Mouse (Mus musculus): ENCODE results near the gene Klrg2. TPM values are rescaled to one million over a fixed set of nuclear protein-coding genes. Genes with fewer than 3 reads are reported as not detected.
A peak's percentile ranks its signal among the peaks of the same experiment; 100 is the strongest.
"Not testable (repeated sequence)": the region's sequence is repeated elsewhere in the genome, so short reads cannot be mapped to it uniquely, and the experiment has no call there.

The Klrg2 gene
- polyA plus RNA-seq (2014; fragmentation: Nextera tagmentation; extraction: Ambion mirVana): 0.13 and 0.15 TPM in 2 replicates

DNA sequence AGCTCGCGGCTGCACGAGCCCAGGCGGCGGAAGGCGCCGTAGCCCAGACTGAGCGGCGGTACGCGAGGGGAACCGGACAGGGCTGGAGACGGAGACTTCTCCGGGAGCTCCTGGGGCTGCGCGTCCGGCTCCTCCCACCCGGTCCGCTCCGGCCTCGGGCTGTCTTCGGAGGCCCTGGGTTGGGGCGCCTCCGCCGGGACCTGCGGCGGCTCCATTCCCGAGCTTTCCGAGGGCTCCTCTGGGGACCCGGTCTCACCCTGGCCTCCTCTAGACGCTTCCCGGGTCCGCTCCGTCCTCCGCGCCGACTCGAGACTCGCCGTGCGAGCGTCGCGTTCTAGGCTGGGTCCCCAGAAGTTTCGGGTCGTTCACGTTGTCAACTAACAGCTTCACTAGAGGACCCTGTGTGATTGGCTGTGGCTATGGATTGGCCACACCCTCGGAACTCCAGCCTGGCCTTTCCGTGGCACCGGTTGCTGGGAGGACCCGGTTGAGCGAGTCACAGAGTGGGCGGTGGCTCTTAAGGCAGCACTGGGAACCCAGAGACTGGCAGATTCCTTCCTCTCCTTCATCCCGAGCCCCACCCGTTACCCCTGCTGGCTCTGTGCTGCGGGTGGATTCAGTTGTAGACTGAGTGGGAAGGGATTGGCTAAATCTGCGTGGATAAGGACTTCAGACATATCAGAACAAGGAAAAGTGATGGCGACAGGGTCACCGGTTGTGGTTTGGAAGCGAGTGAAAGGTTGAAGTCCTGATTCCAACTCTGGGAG is at the start of gene Klrg2:
TSS of gene Klrg2 (minus strand) at position 391 of the 767 bp plus-strand sequence.
- no peaks in the 10 kb centered on the region for H3K9me3 ChIP-seq (ENCODE audit: control insufficient read depth, low read length)
- WGBS: 2% methylated on average over 60 of the region's 60 CpGs
- H3K4me3 ChIP-seq (ENCODE audit: low read depth, low read length): peak within 1 kb of the TSS; percentile 45
- peak; percentile 76 for ATAC-seq (ENCODE audit: insufficient number of reproducible peaks, low FRiP score, low TSS enrichment, low read depth)
- H3K36me3 ChIP-seq (ENCODE audit: control insufficient read depth, insufficient read depth, low read length): no peaks in the 10 kb centered on the region
- H3K27me3 ChIP-seq (ENCODE audit: control insufficient read depth, insufficient read depth, low read length): peaks cover 63% of the 10 kb centered on the region
- H3K27ac ChIP-seq (replicated peaks; ENCODE audit: low read depth, low read length): no peak within 1 kb of the TSS
- peak; percentile 68 for DNase-seq (ENCODE audit: low spot score)
- H3K4me1 ChIP-seq (ENCODE audit: control insufficient read depth, insufficient read depth, low read length): peaks cover 8% of the 10 kb centered on the region; the same call in 1 of the 2 replicates
- peak within 1 kb of the TSS; percentile 97 for H3K4me2 ChIP-seq (ENCODE audit: low read depth, severe bottlenecking)
- H3K9ac ChIP-seq (ENCODE audit: low read length): peak within 1 kb of the TSS; percentile 34; the same call in 1 of the 2 replicates

- no peaks in the 10 kb centered on the region for H3K4me1 ChIP-seq (ENCODE audit: control insufficient read depth, insufficient read depth, low read length)
- DNase-seq (ENCODE audit: low spot score) (no peak), ATAC-seq (ENCODE audit: insufficient number of reproducible peaks, low FRiP score, low TSS enrichment, low read depth) (no peak)
- no peak overlapping the region for H3K27ac ChIP-seq (replicated peaks; ENCODE audit: low read depth, low read length)
- H3K4me2 ChIP-seq (ENCODE audit: low read depth, severe bottlenecking): no peak overlapping the region
- H3K9me3 ChIP-seq (ENCODE audit: control insufficient read depth, low read length): no peaks in the 10 kb centered on the region
- no peaks in the 10 kb centered on the region for H3K36me3 ChIP-seq (ENCODE audit: control insufficient read depth, insufficient read depth, low read length)
- H3K4me3 ChIP-seq (ENCODE audit: low read depth, low read length): no peak overlapping the region
- 74% methylated on average over 2 of the region's 2 CpGs for WGBS
- no peaks in the 10 kb centered on the region for H3K27me3 ChIP-seq (ENCODE audit: control insufficient read depth, insufficient read depth, low read length)
- no peak overlapping the region for H3K9ac ChIP-seq (ENCODE audit: low read length)
Measured at GRCm38 (mm10) chr6:38682532-38682931, 45.5 kb upstream of the Klrg2 start.

GRCm38 (mm10) chr6:38677629-38678028 is 40.6 kb upstream of the Klrg2 start:
- no peak overlapping the region for H3K9ac ChIP-seq (ENCODE audit: low read length)
- H3K27ac ChIP-seq (replicated peaks; ENCODE audit: low read depth, low read length): no peak overlapping the region
- no peak overlapping the region for H3K4me3 ChIP-seq (ENCODE audit: low read depth, low read length)
- DNase-seq (ENCODE audit: low spot score) (no peak), ATAC-seq (ENCODE audit: insufficient number of reproducible peaks, low FRiP score, low TSS enrichment, low read depth) (no peak)
- no peaks in the 10 kb centered on the region for H3K9me3 ChIP-seq (ENCODE audit: control insufficient read depth, low read length)
- H3K36me3 ChIP-seq (ENCODE audit: control insufficient read depth, insufficient read depth, low read length): no peaks in the 10 kb centered on the region
- no peaks in the 10 kb centered on the region for H3K27me3 ChIP-seq (ENCODE audit: control insufficient read depth, insufficient read depth, low read length)
- no peak overlapping the region for H3K4me2 ChIP-seq (ENCODE audit: low read depth, severe bottlenecking)
- H3K4me1 ChIP-seq (ENCODE audit: control insufficient read depth, insufficient read depth, low read length): no peaks in the 10 kb centered on the region
- 73% methylated on average over 9 of the region's 9 CpGs for WGBS

- 81% methylated on average over 14 of the region's 14 CpGs for WGBS
- ATAC-seq (ENCODE audit: insufficient number of reproducible peaks, low FRiP score, low TSS enrichment, low read depth) (no peak), DNase-seq (ENCODE audit: low spot score) (no peak)
- Histone ChIP-seq H3K4me3 (ENCODE audit: low read depth, low read length) (no peak overlapping the region), H3K4me2 (ENCODE audit: low read depth, severe bottlenecking) (no peak overlapping the region), H3K9me3 (ENCODE audit: control insufficient read depth, low read length) (no peaks in the 10 kb centered on the region), H3K27me3 (ENCODE audit: control insufficient read depth, insufficient read depth, low read length) (no peaks in the 10 kb centered on the region), H3K36me3 (ENCODE audit: control insufficient read depth, insufficient read depth, low read length) (no peaks in the 10 kb centered on the region), H3K9ac (ENCODE audit: low read length) (no peak overlapping the region), H3K4me1 (ENCODE audit: control insufficient read depth, insufficient read depth, low read length) (no peaks in the 10 kb centered on the region), H3K27ac (replicated peaks; ENCODE audit: low read depth, low read length) (no peak overlapping the region)
Measured at GRCm38 (mm10) chr6:38676723-38677122, 39.7 kb upstream of the Klrg2 start.

GRCm38 (mm10) chr6:38676217-38676616 is 39.2 kb upstream of the Klrg2 start:
- 85% methylated on average over 6 of the region's 6 CpGs for WGBS
- Histone ChIP-seq H3K4me2 (ENCODE audit: low read depth, severe bottlenecking) (no peak overlapping the region), H3K27me3 (ENCODE audit: control insufficient read depth, insufficient read depth, low read length) (no peaks in the 10 kb centered on the region), H3K36me3 (ENCODE audit: control insufficient read depth, insufficient read depth, low read length) (no peaks in the 10 kb centered on the region), H3K9ac (ENCODE audit: low read length) (no peak overlapping the region), H3K4me3 (ENCODE audit: low read depth, low read length) (no peak overlapping the region), H3K4me1 (ENCODE audit: control insufficient read depth, insufficient read depth, low read length) (no peaks in the 10 kb centered on the region), H3K9me3 (ENCODE audit: control insufficient read depth, low read length) (no peaks in the 10 kb centered on the region), H3K27ac (replicated peaks; ENCODE audit: low read depth, low read length) (no peak overlapping the region)
- no peak for DNase-seq (ENCODE audit: low spot score)
- no peak for ATAC-seq (ENCODE audit: insufficient number of reproducible peaks, low FRiP score, low TSS enrichment, low read depth)

DNA sequence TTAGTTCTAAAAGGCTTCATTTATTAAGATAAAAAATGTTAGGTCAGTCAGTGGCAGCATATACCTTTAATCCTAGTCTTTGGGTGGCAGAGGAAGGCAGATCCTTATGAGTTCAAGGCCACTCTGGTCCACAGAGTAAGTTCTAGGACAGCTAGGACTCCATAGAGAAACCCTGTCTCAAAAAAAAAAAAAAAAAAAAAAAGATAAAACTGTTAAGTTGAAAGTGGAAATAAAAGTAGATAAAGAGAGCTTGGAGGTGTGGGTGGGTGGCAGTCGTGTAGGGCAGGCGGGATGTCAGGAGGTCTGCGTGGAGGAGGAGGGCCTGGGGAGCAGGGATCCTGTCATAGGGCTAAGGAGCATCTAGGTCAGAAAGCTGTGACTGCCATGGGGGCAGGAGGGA is 35.0 kb upstream of the Klrg2 start:
- WGBS: 87% methylated on average over 3 of the region's 3 CpGs
- ATAC-seq (ENCODE audit: insufficient number of reproducible peaks, low FRiP score, low TSS enrichment, low read depth) (no peak), DNase-seq (ENCODE audit: low spot score) (no peak)
- Histone ChIP-seq H3K4me1 (ENCODE audit: control insufficient read depth, insufficient read depth, low read length) (no peaks in the 10 kb centered on the region), H3K9ac (ENCODE audit: low read length) (no peak overlapping the region), H3K4me2 (ENCODE audit: low read depth, severe bottlenecking) (no peak overlapping the region), H3K36me3 (ENCODE audit: control insufficient read depth, insufficient read depth, low read length) (no peaks in the 10 kb centered on the region), H3K4me3 (ENCODE audit: low read depth, low read length) (no peak overlapping the region), H3K27ac (replicated peaks; ENCODE audit: low read depth, low read length) (no peak overlapping the region), H3K27me3 (ENCODE audit: control insufficient read depth, insufficient read depth, low read length) (no peaks in the 10 kb centered on the region), H3K9me3 (ENCODE audit: control insufficient read depth, low read length) (no peaks in the 10 kb centered on the region)

GRCm38 (mm10) chr6:38671270-38671669 is 34.2 kb upstream of the Klrg2 start:
- ATAC-seq (ENCODE audit: insufficient number of reproducible peaks, low FRiP score, low TSS enrichment, low read depth) (no peak), DNase-seq (ENCODE audit: low spot score) (no peak)
- WGBS: 84% methylated on average over 7 of the region's 7 CpGs
- H3K36me3 ChIP-seq (ENCODE audit: control insufficient read depth, insufficient read depth, low read length): no peaks in the 10 kb centered on the region
- no peak overlapping the region for H3K4me2 ChIP-seq (ENCODE audit: low read depth, severe bottlenecking)
- no peak overlapping the region for H3K4me3 ChIP-seq (ENCODE audit: low read depth, low read length)
- no peak overlapping the region for H3K9ac ChIP-seq (ENCODE audit: low read length)
- no peak overlapping the region for H3K27ac ChIP-seq (replicated peaks; ENCODE audit: low read depth, low read length)
- no peaks in the 10 kb centered on the region for H3K27me3 ChIP-seq (ENCODE audit: control insufficient read depth, insufficient read depth, low read length)
- no peaks in the 10 kb centered on the region for H3K9me3 ChIP-seq (ENCODE audit: control insufficient read depth, low read length)
- H3K4me1 ChIP-seq (ENCODE audit: control insufficient read depth, insufficient read depth, low read length): no peaks in the 10 kb centered on the region

GRCm38 (mm10) chr6:38670488-38670887 is 33.4 kb upstream of the Klrg2 start:
- not testable (repeated sequence) for H3K9ac ChIP-seq (ENCODE audit: low read length); H3K9me3 ChIP-seq (ENCODE audit: control insufficient read depth, low read length); H3K4me3 ChIP-seq (ENCODE audit: low read depth, low read length); DNase-seq (ENCODE audit: low spot score); H3K27ac ChIP-seq (replicated peaks; ENCODE audit: low read depth, low read length); ATAC-seq (ENCODE audit: insufficient number of reproducible peaks, low FRiP score, low TSS enrichment, low read depth); H3K4me2 ChIP-seq (ENCODE audit: low read depth, severe bottlenecking); H3K4me1 ChIP-seq (ENCODE audit: control insufficient read depth, insufficient read depth, low read length); H3K27me3 ChIP-seq (ENCODE audit: control insufficient read depth, insufficient read depth, low read length); H3K36me3 ChIP-seq (ENCODE audit: control insufficient read depth, insufficient read depth, low read length)
- 78% methylated on average over 1 of the region's 1 CpGs for WGBS

All from limb, embryonic 11.5 days (tissue).